Mouse (Mus musculus) intestine, embryonic 16.5 days (tissue): ENCODE data around the gene Nipal3. TPM values are rescaled to one million over a fixed set of nuclear protein-coding genes. Genes with fewer than 3 reads are reported as not detected.

ENCODE experiments used
- ATAC-seq: fragments of 200-750 bp; cut with Nextera tagmentation; 2 replicates; pipeline ENCODE4 v1.8.0; 2017; ENCODE audit warnings: moderate TSS enrichment, moderate library complexity
- H3K27ac ChIP-seq: fragments of 300-500 bp; sonication (generic); 2 replicates; pipeline ENCODE4 v1.5.1; 2014; ENCODE audit warnings: mild to moderate bottlenecking, low read length
- H3K27me3 ChIP-seq: fragments of 300-500 bp; sonication (generic); replicated peaks from 2 replicates; pipeline ENCODE4 v1.6.1; 2014; ENCODE audit warnings: low read length, control low read depth, mixed read lengths; ENCODE audit not compliant: control insufficient read depth, insufficient read depth
- H3K36me3 ChIP-seq: fragments of 300-500 bp; sonication (generic); 2 replicates; pipeline ENCODE4 v1.6.1; 2014; ENCODE audit warnings: low read length, control low read depth; ENCODE audit not compliant: control insufficient read depth, insufficient read depth
- H3K4me1 ChIP-seq: fragments of 300-500 bp; sonication (generic); 2 replicates; pipeline ENCODE4 v1.6.1; 2014; ENCODE audit warnings: low read length, control low read depth, mixed read lengths; ENCODE audit not compliant: control insufficient read depth, insufficient read depth
- H3K4me2 ChIP-seq: fragments of 300-500 bp; sonication (generic); 2 replicates; pipeline ENCODE4 v1.6.1; 2014; ENCODE audit warnings: low read depth, low read length, control low read depth
- H3K4me3 ChIP-seq: fragments of 300-500 bp; sonication (generic); 2 replicates; pipeline ENCODE4 v1.5.1; 2014; ENCODE audit warnings: mild to moderate bottlenecking, low read length
- H3K9ac ChIP-seq: fragments of 300-500 bp; sonication (generic); 2 replicates; pipeline ENCODE4 v1.6.1; 2014; ENCODE audit warnings: low read depth, low read length
- H3K9me3 ChIP-seq: fragments of 300-500 bp; sonication (generic); 2 replicates; pipeline ENCODE4 v1.6.1; 2016; ENCODE audit warnings: low read length, control low read depth; ENCODE audit not compliant: control insufficient read depth
- WGBS: fragments of 180-500 bp; shearing (Covaris S2); extraction: QIAGEN DNeasy Blood & Tissue Kit; methylation state at CpG from one replicate; pipeline ENCODE4 v1.1.7; 2014; 5-methylcytosine and 5-hydroxymethylcytosine counted together
- polyA plus RNA-seq: library from polyadenylated mRNA; unstranded; fragments of >200 nt; fragmentation: Nextera tagmentation; extraction: Ambion mirVana; gene quantifications from 2 replicates; pipeline ENCODE4 v1.2.1, GENCODE M21; 2015

Nipal3 gene
- polyA plus RNA-seq, 1 experiment from 2014 or later, result 5.6 TPM

DNA sequence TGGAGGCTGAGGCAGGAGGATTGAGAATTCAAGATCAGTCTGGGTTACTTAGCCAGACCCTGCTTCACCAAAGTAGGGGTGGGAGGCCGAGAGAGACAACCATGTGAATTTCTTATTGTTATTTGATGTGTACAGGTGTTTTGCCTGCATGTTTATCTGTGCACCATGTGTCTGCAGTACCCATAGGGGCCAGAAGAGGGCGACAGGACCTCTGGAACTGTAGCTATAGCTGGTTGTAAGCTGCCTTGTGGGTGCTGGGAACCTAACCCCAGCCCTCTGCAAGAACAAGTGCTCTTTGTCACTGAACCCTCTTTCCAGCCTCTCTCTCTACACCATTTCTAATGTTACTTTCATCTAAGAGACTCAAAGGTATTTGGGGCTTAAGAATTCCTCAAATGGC, 35.4 kb upstream of the Nipal3 start:
- Histone ChIP-seq H3K9ac (no peak overlapping the region), H3K4me1 (peaks cover 16% of the 10 kb centered on the region; the same call in 1 of the 2 replicates), H3K4me3 (no peak overlapping the region), H3K4me2 (no peak overlapping the region), H3K27ac (no peak overlapping the region), H3K27me3 (0 out of 2 replicates have a peak, but pooled peaks cover 2% of the 10 kb centered on the region), H3K36me3 (0 out of 2 replicates have a peak, but pooled peaks cover 2% of the 10 kb centered on the region), H3K9me3 (peaks cover 7% of the 10 kb centered on the region; the same call in 1 of the 2 replicates)
- ATAC-seq, result no peak
- WGBS, result 69% methylated on average over 2 of the region's 2 CpGs

DNA sequence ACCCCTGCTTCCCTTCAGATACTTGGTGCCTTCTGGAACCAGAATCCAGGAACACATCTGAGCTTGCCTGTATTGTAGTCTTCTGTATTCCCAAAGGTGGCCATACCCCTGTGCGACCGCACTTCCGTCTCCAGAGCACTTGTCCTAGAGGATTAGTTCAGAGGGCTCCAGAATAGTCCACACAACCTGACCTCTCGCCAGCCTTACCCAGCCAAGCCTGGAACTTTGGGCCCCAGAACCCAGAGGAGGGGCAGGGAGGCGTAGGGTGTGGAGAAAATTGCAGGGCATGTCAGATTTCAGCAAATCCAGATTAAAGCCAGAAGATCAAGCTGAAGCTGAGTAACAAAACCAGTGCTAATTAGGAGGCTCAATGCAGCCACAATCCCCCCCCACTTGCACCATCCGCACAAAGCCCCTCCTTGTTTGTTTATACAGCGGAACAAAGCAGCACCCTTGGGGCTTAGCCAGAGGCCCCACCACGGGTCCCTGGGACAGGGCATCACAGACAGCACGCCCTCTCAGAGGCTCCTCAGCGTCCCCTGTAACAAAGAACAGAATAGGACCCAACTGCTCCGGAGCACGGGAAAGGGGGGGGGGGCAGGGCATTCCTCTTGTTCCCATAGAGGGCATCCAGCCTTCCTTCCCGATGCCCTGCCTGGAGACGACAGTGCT, 31.3 kb upstream of the Nipal3 start:
- Histone ChIP-seq H3K9me3 (peaks cover 7% of the 10 kb centered on the region; the same call in 1 of the 2 replicates), H3K4me1 (peaks cover 14% of the 10 kb centered on the region; the same call in 1 of the 2 replicates), H3K36me3 (0 out of 2 replicates have a peak, but pooled peaks cover 2% of the 10 kb centered on the region), H3K27me3 (peaks cover 2% of the 10 kb centered on the region; the same call in 1 of the 2 replicates), H3K4me3 (no peak overlapping the region), H3K4me2 (no peak overlapping the region), H3K27ac (no peak overlapping the region), H3K9ac (no peak overlapping the region)
- ATAC-seq, result no peak
- 39% methylated on average over 14 of the region's 14 CpGs for WGBS

DNA sequence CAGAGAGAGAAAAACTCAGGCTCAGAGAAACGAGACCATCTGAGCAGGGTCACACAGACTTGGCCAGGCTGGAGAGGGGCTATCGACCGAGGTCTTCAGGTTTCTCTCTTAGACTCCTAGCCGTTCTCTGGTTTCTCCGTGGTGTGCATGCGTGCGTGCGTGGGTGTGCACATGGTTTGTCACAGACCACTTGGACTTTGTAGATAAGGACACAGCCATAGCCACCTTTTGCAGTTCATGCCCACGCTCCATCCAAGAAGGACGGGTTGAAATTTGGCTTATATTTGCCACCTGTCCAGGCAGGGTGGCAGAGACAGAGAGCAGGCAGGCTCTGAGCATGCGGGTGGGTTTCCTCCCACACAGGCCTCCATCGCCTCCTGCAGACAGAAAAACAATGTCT, 30.2 kb upstream of the Nipal3 start:
- Histone ChIP-seq H3K27me3 (peaks cover 2% of the 10 kb centered on the region; the same call in 1 of the 2 replicates), H3K36me3 (no peaks in the 10 kb centered on the region), H3K4me3 (no peak overlapping the region), H3K4me2 (no peak overlapping the region), H3K4me1 (peaks cover 14% of the 10 kb centered on the region; the same call in 1 of the 2 replicates), H3K9me3 (no peaks in the 10 kb centered on the region), H3K27ac (no peak overlapping the region), H3K9ac (no peak overlapping the region)
- ATAC-seq, result no peak
- WGBS, result 68% methylated on average over 12 of the region's 12 CpGs

DNA sequence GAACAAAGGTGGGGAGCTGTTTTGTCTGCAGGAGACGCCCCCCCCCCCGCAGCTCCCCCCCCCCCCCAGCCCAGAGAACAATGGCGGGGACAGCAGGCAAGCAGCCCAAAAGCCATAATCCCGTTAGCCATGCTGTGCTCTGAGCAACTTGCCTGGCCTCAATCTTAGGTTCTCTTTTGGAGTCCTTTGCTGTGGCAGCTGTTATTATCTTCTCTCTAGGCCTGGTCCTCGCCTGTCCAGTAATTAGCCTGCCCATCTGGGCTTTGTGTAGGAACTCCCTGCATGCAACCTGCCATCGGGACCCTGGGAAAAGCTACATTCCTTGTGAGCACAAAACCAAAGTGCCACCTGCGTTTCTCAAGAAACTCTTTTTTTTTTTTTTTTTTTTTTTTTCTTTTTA, 29.1 kb upstream of the Nipal3 start:
- H3K9ac ChIP-seq, result no peak overlapping the region
- H3K27me3 ChIP-seq, result peaks cover 2% of the 10 kb centered on the region; the same call in 1 of the 2 replicates
- no peak for ATAC-seq
- peaks cover 10% of the 10 kb centered on the region; the same call in 1 of the 2 replicates for H3K4me1 ChIP-seq
- no peak overlapping the region for H3K4me3 ChIP-seq
- no peak overlapping the region for H3K27ac ChIP-seq
- 19% methylated on average over 6 of the region's 7 CpGs for WGBS
- H3K9me3 ChIP-seq, result no peaks in the 10 kb centered on the region
- H3K4me2 ChIP-seq, result no peak overlapping the region
- no peaks in the 10 kb centered on the region for H3K36me3 ChIP-seq

DNA sequence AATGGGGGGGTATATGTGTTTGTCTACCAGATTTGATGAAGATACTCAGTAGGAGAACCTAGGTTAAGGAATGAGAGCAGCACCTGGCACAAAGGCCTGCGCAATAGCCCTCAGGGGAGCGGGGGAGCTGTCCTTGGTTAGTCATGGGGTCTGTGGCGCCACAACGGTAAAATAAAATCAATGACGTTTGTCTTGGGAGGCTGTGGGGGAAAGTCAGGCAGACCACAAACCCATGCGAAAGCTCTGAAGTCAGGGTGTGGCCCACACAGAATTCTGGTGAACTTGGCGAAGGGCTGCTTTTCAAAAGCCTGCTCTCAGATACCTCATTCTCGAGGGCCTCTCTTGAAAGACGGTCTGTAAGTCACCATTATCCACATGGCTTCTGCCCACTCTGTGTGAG, 25.6 kb upstream of the Nipal3 start:
- ATAC-seq, result no peak
- 70% methylated on average over 9 of the region's 9 CpGs for WGBS
- H3K27me3 ChIP-seq, result peaks cover 2% of the 10 kb centered on the region; the same call in 1 of the 2 replicates
- H3K9me3 ChIP-seq, result no peaks in the 10 kb centered on the region
- peaks cover 14% of the 10 kb centered on the region for H3K4me1 ChIP-seq
- H3K27ac ChIP-seq, result no peak overlapping the region
- H3K4me2 ChIP-seq, result no peak overlapping the region
- H3K4me3 ChIP-seq, result no peak overlapping the region
- no peaks in the 10 kb centered on the region for H3K36me3 ChIP-seq
- H3K9ac ChIP-seq, result no peak overlapping the region

DNA sequence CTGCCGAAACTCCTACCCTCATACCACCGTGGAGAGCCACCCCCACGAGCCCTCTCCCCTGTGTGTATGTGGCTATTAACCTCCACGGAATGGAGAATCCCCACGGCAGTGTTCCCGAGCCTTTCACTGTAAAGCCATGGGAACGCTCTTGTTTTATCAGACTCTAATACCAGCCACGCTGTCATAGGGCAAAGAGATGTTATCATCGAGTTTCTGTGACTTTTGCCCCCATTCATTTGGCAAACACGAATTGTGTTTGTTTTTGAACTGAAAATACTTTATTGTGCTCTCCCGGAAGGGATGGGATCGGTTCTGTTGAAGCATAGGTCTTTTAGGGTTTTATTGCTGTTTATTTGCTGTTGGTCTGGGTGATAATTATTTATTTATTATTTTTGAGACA, 23.3 kb upstream of the Nipal3 start:
- Histone ChIP-seq H3K27ac (no peak overlapping the region; the same call in 1 of the 2 replicates), H3K9me3 (no peaks in the 10 kb centered on the region), H3K4me1 (peaks cover 22% of the 10 kb centered on the region), H3K4me2 (no peak overlapping the region), H3K9ac (no peak overlapping the region), H3K4me3 (no peak overlapping the region), H3K27me3 (no peaks in the 10 kb centered on the region; the same call in 1 of the 2 replicates), H3K36me3 (no peaks in the 10 kb centered on the region)
- 57% methylated on average over 12 of the region's 12 CpGs for WGBS
- ATAC-seq, result 0 out of 2 replicates have a peak, but pooled peaks have one; percentile 23

DNA sequence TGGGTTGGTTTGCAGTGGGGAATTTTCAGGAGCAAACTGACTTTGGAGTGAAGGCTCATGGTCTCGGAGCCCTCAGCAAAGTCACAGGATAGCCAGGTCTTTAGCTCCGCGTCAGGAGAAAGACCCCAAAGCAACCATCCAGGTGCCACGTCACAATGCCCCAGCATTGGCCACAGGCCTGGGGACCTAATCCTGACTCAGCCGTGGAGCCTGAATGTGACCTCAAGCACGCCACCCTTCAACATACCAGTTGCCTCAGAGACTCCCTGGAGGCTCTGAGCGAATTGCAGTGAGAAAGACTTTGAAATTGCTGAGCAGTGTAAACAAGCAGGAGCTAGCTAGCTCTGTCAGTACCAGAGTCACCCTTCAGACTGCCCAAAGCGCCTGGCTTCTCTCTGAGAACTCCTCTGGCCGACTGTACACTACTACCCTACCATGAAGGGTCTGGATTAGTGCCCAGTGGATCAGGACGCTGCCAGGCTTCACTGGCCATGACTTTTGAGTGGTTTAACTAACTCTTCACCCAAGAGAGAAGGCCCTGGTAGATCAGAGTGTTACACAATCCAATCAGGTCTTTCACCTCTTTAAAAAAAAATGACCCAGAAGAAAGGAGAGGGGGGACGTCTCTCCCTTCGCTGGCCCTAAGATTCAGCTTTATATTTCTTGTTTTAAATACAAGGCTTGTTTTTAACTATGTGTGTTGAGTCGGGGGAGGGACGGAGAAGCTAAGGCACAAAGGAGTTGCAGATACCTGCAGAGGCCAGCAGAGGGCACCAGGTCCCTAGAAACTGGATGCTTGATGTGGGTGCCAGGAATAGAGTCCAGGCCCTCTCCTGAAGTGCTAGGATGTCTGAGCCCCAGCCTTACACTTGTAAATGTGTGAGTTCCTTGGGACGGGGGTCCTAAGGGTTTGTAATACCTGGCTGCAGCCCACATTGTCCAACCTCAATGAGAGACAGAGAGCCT, 21.8 kb upstream of the Nipal3 start:
- no peak overlapping the region for H3K4me2 ChIP-seq
- H3K36me3 ChIP-seq, result no peaks in the 10 kb centered on the region
- peak; percentile 17; the same call in 1 of the 2 replicates for ATAC-seq
- peaks cover 22% of the 10 kb centered on the region for H3K4me1 ChIP-seq
- no peaks in the 10 kb centered on the region for H3K27me3 ChIP-seq
- no peak overlapping the region for H3K27ac ChIP-seq
- H3K9ac ChIP-seq, result no peak overlapping the region
- no peaks in the 10 kb centered on the region for H3K9me3 ChIP-seq
- no peak overlapping the region for H3K4me3 ChIP-seq
- WGBS, result 54% methylated on average over 15 of the region's 15 CpGs

DNA sequence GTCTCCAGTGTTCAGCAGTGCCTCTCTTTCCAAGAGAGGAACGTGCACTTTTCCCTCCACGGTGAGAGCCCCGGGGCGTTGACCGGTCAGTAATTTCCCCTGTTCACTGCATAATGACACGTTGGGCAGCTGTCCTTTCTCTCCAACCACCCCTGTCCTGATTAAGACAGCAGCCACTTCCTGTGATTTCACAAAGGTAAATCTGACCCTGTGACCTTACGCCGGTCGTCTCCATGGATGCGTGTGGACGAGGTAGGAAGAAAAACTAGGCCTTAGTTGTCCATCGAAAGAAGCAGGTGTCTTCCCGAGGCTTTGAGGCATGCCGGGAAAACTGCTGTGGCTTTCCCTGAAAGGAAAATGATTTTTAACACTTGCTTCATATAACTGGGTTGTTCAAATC, 20.1 kb upstream of the Nipal3 start:
- H3K4me3 ChIP-seq, result no peak overlapping the region
- H3K9me3 ChIP-seq, result no peaks in the 10 kb centered on the region
- WGBS, result 75% methylated on average over 14 of the region's 14 CpGs
- no peak for ATAC-seq
- no peak overlapping the region for H3K27ac ChIP-seq
- no peaks in the 10 kb centered on the region for H3K36me3 ChIP-seq
- peaks cover 22% of the 10 kb centered on the region for H3K4me1 ChIP-seq
- no peaks in the 10 kb centered on the region for H3K27me3 ChIP-seq
- no peak overlapping the region for H3K9ac ChIP-seq
- no peak overlapping the region for H3K4me2 ChIP-seq

DNA sequence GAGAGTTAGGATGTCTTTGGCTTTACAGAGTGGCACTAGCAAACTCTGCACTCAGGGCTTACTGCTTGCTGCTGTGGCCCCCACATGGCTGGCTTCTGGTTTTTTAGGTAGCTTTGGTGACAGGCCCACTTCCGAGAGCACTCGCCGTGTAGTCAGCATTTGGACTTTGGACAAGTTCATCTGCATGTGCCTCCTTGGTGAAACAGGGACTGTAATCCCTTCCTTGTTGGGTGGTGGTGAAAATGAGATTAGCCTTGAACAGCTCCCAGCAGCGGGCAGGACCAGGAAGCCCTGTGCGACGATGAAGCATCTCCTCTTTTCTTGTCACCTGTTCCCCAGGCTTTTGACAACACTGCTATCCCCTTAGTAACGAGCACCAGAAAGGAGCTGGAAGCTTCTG, 19.0 kb upstream of the Nipal3 start:
- no peaks in the 10 kb centered on the region for H3K27me3 ChIP-seq
- H3K4me2 ChIP-seq, result no peak overlapping the region
- 62% methylated on average over 7 of the region's 7 CpGs for WGBS
- H3K4me1 ChIP-seq, result peaks cover 28% of the 10 kb centered on the region
- no peaks in the 10 kb centered on the region for H3K9me3 ChIP-seq
- no peak overlapping the region for H3K9ac ChIP-seq
- H3K4me3 ChIP-seq, result no peak overlapping the region
- ATAC-seq, result peak; percentile 73
- no peaks in the 10 kb centered on the region for H3K36me3 ChIP-seq
- H3K27ac ChIP-seq, result 0 out of 2 replicates have a peak overlapping the region, but pooled peaks have one; percentile 51
